Mouse (Mus musculus): ENCODE measurements around the gene Casp6. TPM values are rescaled to one million over a fixed set of nuclear protein-coding genes. Genes with fewer than 3 reads are reported as not detected.

Casp6 gene
- polyA plus RNA-seq, 1 experiment from 2014 or later = 122 TPM

DNA sequence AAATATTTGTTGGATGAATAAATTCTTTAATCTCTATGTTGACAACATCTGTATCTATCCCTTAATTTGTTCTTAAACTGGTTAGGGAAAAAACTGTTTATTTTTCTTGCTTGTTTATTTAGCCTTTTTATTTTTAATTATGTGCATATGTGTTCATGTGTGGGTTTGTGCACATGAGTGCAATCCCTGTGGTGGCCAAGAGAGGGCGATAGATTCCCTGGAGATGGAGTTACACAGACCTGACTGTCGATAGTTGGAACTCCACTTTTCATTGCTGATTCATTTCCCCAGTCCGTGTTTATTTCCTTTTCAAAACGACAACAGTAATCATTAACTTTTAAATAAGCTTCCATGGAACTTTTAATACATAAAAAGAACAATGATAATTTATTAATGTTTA is 31.2 kb downstream of the Casp6 start:
- no peaks in the 10 kb centered on the region for H3K36me3 ChIP-seq (ENCODE audit: control insufficient read depth, insufficient read depth, low read length)
- 56% methylated on average over 4 of the region's 4 CpGs for WGBS
- no peaks in the 10 kb centered on the region for H3K27me3 ChIP-seq (replicated peaks; ENCODE audit: control insufficient read depth, insufficient read depth, low read length)
- no peak overlapping the region for H3K9ac ChIP-seq (ENCODE audit: low read length)
- ATAC-seq (replicated peaks; ENCODE audit: low FRiP score, low TSS enrichment, low read depth) (no peak), DNase-seq (ENCODE audit: low spot score) (no peak)
- H3K4me1 ChIP-seq (replicated peaks; ENCODE audit: control insufficient read depth, insufficient read depth, low read length) = no peaks in the 10 kb centered on the region
- H3K9me3 ChIP-seq (ENCODE audit: control insufficient read depth, low read length) = no peaks in the 10 kb centered on the region
- no peak overlapping the region for H3K4me2 ChIP-seq (ENCODE audit: low read length)
- H3K27ac ChIP-seq (ENCODE audit: low read depth) = no peak overlapping the region
- H3K4me3 ChIP-seq (ENCODE audit: low read depth, low read length) = no peak overlapping the region

DNA sequence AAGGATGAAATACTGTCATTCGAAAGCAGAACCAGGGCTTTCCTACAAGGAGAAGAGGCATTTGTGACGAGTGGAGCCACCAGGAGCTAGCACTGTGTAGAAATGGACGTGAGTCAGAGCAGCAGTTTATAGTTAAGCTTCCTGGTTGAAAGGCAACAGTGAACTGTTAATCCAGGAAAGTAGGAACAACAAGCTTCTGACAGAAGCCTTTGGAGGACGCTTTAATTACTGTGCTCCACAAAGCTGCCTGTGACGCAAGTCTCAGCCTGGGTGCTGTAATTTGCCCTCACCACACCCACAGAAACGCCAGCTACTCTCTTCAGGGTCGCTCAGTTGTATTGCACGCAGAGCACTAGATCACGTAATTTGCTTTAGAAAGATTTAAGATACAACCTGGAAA is 35.3 kb downstream of the Casp6 start:
- 43% methylated on average over 9 of the region's 9 CpGs for WGBS
- Histone ChIP-seq H3K4me2 (ENCODE audit: low read length) (no peak overlapping the region), H3K4me1 (replicated peaks; ENCODE audit: control insufficient read depth, insufficient read depth, low read length) (no peaks in the 10 kb centered on the region), H3K9me3 (ENCODE audit: control insufficient read depth, low read length) (no peaks in the 10 kb centered on the region), H3K27me3 (replicated peaks; ENCODE audit: control insufficient read depth, insufficient read depth, low read length) (no peaks in the 10 kb centered on the region), H3K36me3 (ENCODE audit: control insufficient read depth, insufficient read depth, low read length) (no peaks in the 10 kb centered on the region), H3K9ac (ENCODE audit: low read length) (no peak overlapping the region), H3K4me3 (ENCODE audit: low read depth, low read length) (no peak overlapping the region), H3K27ac (ENCODE audit: low read depth) (no peak overlapping the region)
- ATAC-seq (replicated peaks; ENCODE audit: low FRiP score, low TSS enrichment, low read depth) (no peak), DNase-seq (ENCODE audit: low spot score) (no peak)

DNA sequence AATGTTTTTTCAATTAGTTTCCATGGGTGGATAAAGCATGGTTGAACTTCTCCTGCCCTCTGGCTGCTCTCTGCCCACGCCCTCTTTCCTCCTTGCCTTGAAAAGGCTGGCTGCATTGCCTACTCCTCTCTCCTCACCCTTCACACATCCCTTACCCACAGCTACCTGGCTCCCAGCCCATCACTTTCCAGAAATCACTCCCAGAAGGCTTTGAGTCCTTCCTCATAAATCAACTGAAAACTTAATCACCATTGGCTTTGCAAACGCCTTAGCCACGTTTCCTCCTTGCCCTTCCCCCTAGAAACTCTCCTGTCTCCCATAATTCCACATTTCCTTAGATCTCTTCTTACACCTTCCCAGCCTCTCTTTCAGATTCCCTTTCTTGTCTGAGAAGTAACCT is 36.6 kb downstream of the Casp6 start:
- no peak overlapping the region for H3K4me2 ChIP-seq (ENCODE audit: low read length)
- DNase-seq (ENCODE audit: low spot score) (no peak), ATAC-seq (replicated peaks; ENCODE audit: low FRiP score, low TSS enrichment, low read depth) (no peak)
- H3K4me3 ChIP-seq (ENCODE audit: low read depth, low read length) = no peak overlapping the region
- no peaks in the 10 kb centered on the region for H3K27me3 ChIP-seq (replicated peaks; ENCODE audit: control insufficient read depth, insufficient read depth, low read length)
- H3K9me3 ChIP-seq (ENCODE audit: control insufficient read depth, low read length) = no peaks in the 10 kb centered on the region
- H3K36me3 ChIP-seq (ENCODE audit: control insufficient read depth, insufficient read depth, low read length) = no peaks in the 10 kb centered on the region
- H3K9ac ChIP-seq (ENCODE audit: low read length) = no peak overlapping the region
- H3K27ac ChIP-seq (ENCODE audit: low read depth) = no peak overlapping the region
- WGBS = 37% methylated on average over 3 of the region's 3 CpGs
- H3K4me1 ChIP-seq (replicated peaks; ENCODE audit: control insufficient read depth, insufficient read depth, low read length) = no peaks in the 10 kb centered on the region

DNA sequence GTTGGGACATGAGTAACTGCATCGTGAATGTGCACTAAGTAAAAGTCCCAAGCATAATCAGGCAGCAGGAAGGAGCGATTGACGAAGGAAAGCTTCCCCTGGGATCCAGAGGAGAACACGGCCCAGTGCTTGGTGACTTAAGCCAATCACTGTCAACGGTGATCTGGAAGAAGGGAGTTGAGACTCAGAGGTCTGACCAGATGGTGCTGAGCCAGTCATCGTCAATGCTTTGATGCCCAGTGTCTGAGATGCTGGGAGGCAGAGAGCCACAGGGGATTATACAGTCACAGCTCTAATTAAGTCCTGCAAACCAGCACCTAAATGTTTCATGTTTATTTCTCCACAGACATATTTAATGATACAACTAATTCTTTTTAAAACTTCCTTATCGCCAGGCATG is 37.8 kb downstream of the Casp6 start:
- Histone ChIP-seq H3K9ac (ENCODE audit: low read length) (no peak overlapping the region), H3K4me1 (replicated peaks; ENCODE audit: control insufficient read depth, insufficient read depth, low read length) (no peaks in the 10 kb centered on the region), H3K4me3 (ENCODE audit: low read depth, low read length) (no peak overlapping the region), H3K36me3 (ENCODE audit: control insufficient read depth, insufficient read depth, low read length) (no peaks in the 10 kb centered on the region), H3K9me3 (ENCODE audit: control insufficient read depth, low read length) (no peaks in the 10 kb centered on the region), H3K27me3 (replicated peaks; ENCODE audit: control insufficient read depth, insufficient read depth, low read length) (no peaks in the 10 kb centered on the region), H3K27ac (ENCODE audit: low read depth) (no peak overlapping the region), H3K4me2 (ENCODE audit: low read length) (no peak overlapping the region)
- 64% methylated on average over 7 of the region's 7 CpGs for WGBS
- ATAC-seq (replicated peaks; ENCODE audit: low FRiP score, low TSS enrichment, low read depth) (no peak), DNase-seq (ENCODE audit: low spot score) (no peak)

GRCm38 (mm10) chr3:129940780-129941179 is 39.6 kb downstream of the Casp6 start:
- DNase-seq (ENCODE audit: low spot score) = no peak

DNA sequence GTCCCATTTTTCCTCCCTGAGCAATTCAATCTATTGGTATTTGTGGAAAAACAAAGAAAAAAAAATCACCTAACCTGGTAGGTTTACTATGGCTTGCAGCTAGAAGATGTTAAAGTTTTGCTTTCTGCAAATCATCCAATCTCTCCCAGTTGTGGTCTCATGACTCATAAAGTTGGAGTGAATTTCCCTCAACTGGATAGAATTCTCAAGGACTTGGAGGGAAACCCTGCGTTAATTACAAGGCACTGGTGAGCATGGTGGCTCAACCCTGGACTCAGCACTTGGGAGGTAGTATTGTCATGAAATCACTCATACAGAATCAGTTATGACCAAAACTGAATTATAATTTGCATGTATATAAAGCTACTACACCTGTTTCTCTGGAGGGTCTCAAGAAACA is 40.1 kb downstream of the Casp6 start:
- Histone ChIP-seq H3K9ac (ENCODE audit: low read length) (no peak overlapping the region), H3K27ac (ENCODE audit: low read depth) (no peak overlapping the region), H3K4me2 (ENCODE audit: low read length) (no peak overlapping the region), H3K4me3 (ENCODE audit: low read depth, low read length) (no peak overlapping the region), H3K9me3 (ENCODE audit: control insufficient read depth, low read length) (no peaks in the 10 kb centered on the region), H3K36me3 (ENCODE audit: control insufficient read depth, insufficient read depth, low read length) (no peaks in the 10 kb centered on the region), H3K4me1 (replicated peaks; ENCODE audit: control insufficient read depth, insufficient read depth, low read length) (no peaks in the 10 kb centered on the region), H3K27me3 (replicated peaks; ENCODE audit: control insufficient read depth, insufficient read depth, low read length) (no peaks in the 10 kb centered on the region)
- whole genome bisulfite sequencing = 92% methylated on average over 1 of the region's 1 CpGs
- DNase-seq (ENCODE audit: low spot score) (no peak), ATAC-seq (replicated peaks; ENCODE audit: low FRiP score, low TSS enrichment, low read depth) (no peak)

More at GRCm38 (mm10) chr3:129940780-129941179, 39.6 kb downstream of the Casp6 start:
- Histone ChIP-seq H3K4me3 (ENCODE audit: low read depth, low read length) (no peak overlapping the region), H3K4me2 (ENCODE audit: low read length) (no peak overlapping the region), H3K9ac (ENCODE audit: low read length) (no peak overlapping the region), H3K27ac (ENCODE audit: low read depth) (no peak overlapping the region), H3K4me1 (replicated peaks; ENCODE audit: control insufficient read depth, insufficient read depth, low read length) (no peaks in the 10 kb centered on the region), H3K9me3 (ENCODE audit: control insufficient read depth, low read length) (no peaks in the 10 kb centered on the region), H3K27me3 (replicated peaks; ENCODE audit: control insufficient read depth, insufficient read depth, low read length) (no peaks in the 10 kb centered on the region), H3K36me3 (ENCODE audit: control insufficient read depth, insufficient read depth, low read length) (no peaks in the 10 kb centered on the region)
- WGBS = 94% methylated on average over 2 of the region's 2 CpGs
- ATAC-seq (replicated peaks; ENCODE audit: low FRiP score, low TSS enrichment, low read depth) = no peak

GRCm38 (mm10) chr3:129943813-129944212 is 42.6 kb downstream of the Casp6 start:
- WGBS = 75% methylated on average over 4 of the region's 4 CpGs
- Histone ChIP-seq H3K27me3 (replicated peaks; ENCODE audit: control insufficient read depth, insufficient read depth, low read length) (no peaks in the 10 kb centered on the region), H3K36me3 (ENCODE audit: control insufficient read depth, insufficient read depth, low read length) (no peaks in the 10 kb centered on the region), H3K9ac (ENCODE audit: low read length) (no peak overlapping the region), H3K4me3 (ENCODE audit: low read depth, low read length) (no peak overlapping the region), H3K27ac (ENCODE audit: low read depth) (no peak overlapping the region), H3K4me1 (replicated peaks; ENCODE audit: control insufficient read depth, insufficient read depth, low read length) (no peaks in the 10 kb centered on the region), H3K9me3 (ENCODE audit: control insufficient read depth, low read length) (no peaks in the 10 kb centered on the region), H3K4me2 (ENCODE audit: low read length) (no peak overlapping the region)
- no peak for DNase-seq (ENCODE audit: low spot score)
- ATAC-seq (replicated peaks; ENCODE audit: low FRiP score, low TSS enrichment, low read depth) = no peak

- Histone ChIP-seq H3K4me1 (replicated peaks; ENCODE audit: control insufficient read depth, insufficient read depth, low read length) (no peaks in the 10 kb centered on the region), H3K36me3 (ENCODE audit: control insufficient read depth, insufficient read depth, low read length) (no peaks in the 10 kb centered on the region), H3K4me2 (ENCODE audit: low read length) (no peak overlapping the region), H3K9me3 (ENCODE audit: control insufficient read depth, low read length) (no peaks in the 10 kb centered on the region), H3K4me3 (ENCODE audit: low read depth, low read length) (no peak overlapping the region), H3K27me3 (replicated peaks; ENCODE audit: control insufficient read depth, insufficient read depth, low read length) (no peaks in the 10 kb centered on the region), H3K27ac (ENCODE audit: low read depth) (no peak overlapping the region), H3K9ac (ENCODE audit: low read length) (no peak overlapping the region)
- 46% methylated on average over 5 of the region's 5 CpGs for WGBS
- DNase-seq (ENCODE audit: low spot score) = no peak
- ATAC-seq (replicated peaks; ENCODE audit: low FRiP score, low TSS enrichment, low read depth) = no peak
Observed at GRCm38 (mm10) chr3:129946217-129946914, 45.1 kb downstream of the Casp6 start.

DNA sequence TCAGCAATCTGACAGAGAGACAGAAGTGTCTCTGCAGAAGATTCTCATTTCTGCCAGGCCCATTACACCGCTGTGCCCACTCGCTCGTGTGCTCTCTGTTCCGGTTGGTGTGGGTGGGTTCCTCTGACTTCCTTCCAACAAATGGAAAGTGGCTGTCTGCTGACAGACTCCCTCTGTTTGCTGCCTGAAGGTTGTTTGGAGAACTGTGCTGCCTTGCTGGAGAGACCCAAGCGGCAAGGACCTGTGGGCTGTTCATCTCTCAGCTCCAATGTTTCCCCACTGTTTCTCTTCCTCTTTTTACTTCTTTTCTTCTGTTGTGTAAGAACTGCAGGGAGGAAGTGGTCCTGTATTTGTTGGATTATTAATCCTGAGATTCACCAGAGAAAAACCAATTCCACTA is 47.1 kb downstream of the Casp6 start:
- Histone ChIP-seq H3K4me1 (replicated peaks; ENCODE audit: control insufficient read depth, insufficient read depth, low read length) (no peaks in the 10 kb centered on the region), H3K27ac (ENCODE audit: low read depth) (no peak overlapping the region), H3K27me3 (replicated peaks; ENCODE audit: control insufficient read depth, insufficient read depth, low read length) (no peaks in the 10 kb centered on the region), H3K4me2 (ENCODE audit: low read length) (no peak overlapping the region), H3K9ac (ENCODE audit: low read length) (no peak overlapping the region), H3K4me3 (ENCODE audit: low read depth, low read length) (no peak overlapping the region), H3K9me3 (ENCODE audit: control insufficient read depth, low read length) (no peaks in the 10 kb centered on the region), H3K36me3 (ENCODE audit: control insufficient read depth, insufficient read depth, low read length) (no peaks in the 10 kb centered on the region)
- DNase-seq (ENCODE audit: low spot score) = no peak
- no peak for ATAC-seq (replicated peaks; ENCODE audit: low FRiP score, low TSS enrichment, low read depth)
- WGBS = 76% methylated on average over 5 of the region's 5 CpGs
